Mouse (Mus musculus): ENCODE results near the gene Cracr2b. TPM values are rescaled to one million over a fixed set of nuclear protein-coding genes. Genes with fewer than 3 reads are reported as not detected.

Gene Cracr2b
- polyA plus RNA-seq (2015; fragmentation: Nextera tagmentation; extraction: Ambion mirVana): 11.5 and 12.7 TPM in 2 replicates

DNA sequence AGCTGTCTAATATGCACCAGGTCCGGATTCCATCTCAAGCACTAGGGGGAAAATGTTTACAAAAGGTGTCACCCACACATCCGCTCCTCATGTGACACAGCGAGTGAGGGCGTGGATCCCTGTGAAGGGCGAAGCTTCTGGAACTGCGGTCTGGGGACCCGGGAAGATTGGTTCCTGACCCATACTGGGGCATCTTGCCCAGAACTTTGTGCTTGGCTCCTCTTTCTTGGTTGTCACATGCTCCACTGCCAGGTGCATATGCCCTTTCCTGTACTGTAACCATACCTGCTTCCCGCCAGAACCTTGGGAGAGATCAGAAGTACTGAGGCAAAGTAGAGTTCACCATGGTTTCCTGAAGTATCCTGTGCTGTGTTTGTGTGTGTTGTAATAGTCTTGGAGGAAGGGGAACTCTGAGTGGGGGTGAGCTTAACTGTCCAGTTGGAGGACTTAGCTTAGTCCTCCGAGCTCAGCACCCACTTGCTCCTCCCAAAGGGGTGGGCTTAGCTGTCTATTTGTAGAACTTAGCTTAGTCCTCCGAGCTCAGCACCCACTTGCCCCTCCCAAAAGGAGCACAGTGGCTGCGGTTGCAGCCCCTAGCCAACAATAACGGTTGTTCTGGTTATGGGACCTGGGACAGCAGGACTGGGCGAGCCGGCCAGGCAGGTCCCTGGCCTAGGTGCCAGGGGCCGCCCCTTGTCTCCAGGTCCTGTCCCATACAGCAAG is at the start of gene Cracr2b:
Gene Cracr2b, plus strand, starts transcription at position 704 of the 723 bp plus-strand sequence.
- peak within 1 kb of the TSS; percentile 41 for H3K4me3 ChIP-seq
- peaks cover 3% of the 10 kb centered on the region; the same call in 1 of the 2 replicates for H3K36me3 ChIP-seq
- H3K9me3 ChIP-seq: no peaks in the 10 kb centered on the region
- H3K27me3 ChIP-seq: peaks cover 86% of the 10 kb centered on the region
- H3K4me2 ChIP-seq: peak within 1 kb of the TSS; percentile 67
- WGBS: 70% methylated on average over 15 of the region's 15 CpGs
- H3K4me1 ChIP-seq: peaks cover 39% of the 10 kb centered on the region
- no peak for ATAC-seq (ENCODE audit: insufficient number of reproducible peaks, insufficient read depth, low FRiP score, low TSS enrichment, low read depth)
- H3K9ac ChIP-seq: peak within 1 kb of the TSS; percentile 68
- no peak within 1 kb of the TSS for H3K27ac ChIP-seq

DNA sequence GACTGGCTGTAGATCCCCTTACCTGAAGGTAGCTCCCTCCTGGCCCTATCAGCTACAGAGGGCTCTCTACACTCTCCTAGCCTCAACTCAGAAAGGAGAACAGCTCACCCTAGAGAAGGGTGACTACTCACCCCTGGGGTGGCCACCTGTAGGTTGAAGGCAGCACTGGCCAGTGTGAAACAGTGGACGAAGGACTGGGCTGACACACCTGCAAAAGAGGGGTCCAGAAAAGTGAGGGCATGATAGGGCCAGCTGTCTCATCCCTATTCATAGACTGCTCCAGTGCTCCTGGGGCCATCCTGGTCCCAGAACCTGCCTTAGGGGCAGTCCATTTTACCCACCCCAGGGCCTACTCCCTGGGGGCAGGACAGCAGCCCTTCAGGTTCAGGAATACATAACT is 49.2 kb upstream of the Cracr2b start:
- no peak for ATAC-seq (ENCODE audit: insufficient number of reproducible peaks, insufficient read depth, low FRiP score, low TSS enrichment, low read depth)
- H3K27ac ChIP-seq: no peak overlapping the region
- H3K4me2 ChIP-seq: no peak overlapping the region
- H3K36me3 ChIP-seq: peaks cover 40% of the 10 kb centered on the region
- no peaks in the 10 kb centered on the region for H3K27me3 ChIP-seq
- no peaks in the 10 kb centered on the region for H3K9me3 ChIP-seq
- peaks cover 18% of the 10 kb centered on the region for H3K4me1 ChIP-seq
- no peak overlapping the region for H3K4me3 ChIP-seq
- no peak overlapping the region for H3K9ac ChIP-seq
- WGBS: 88% methylated on average over 1 of the region's 1 CpGs

DNA sequence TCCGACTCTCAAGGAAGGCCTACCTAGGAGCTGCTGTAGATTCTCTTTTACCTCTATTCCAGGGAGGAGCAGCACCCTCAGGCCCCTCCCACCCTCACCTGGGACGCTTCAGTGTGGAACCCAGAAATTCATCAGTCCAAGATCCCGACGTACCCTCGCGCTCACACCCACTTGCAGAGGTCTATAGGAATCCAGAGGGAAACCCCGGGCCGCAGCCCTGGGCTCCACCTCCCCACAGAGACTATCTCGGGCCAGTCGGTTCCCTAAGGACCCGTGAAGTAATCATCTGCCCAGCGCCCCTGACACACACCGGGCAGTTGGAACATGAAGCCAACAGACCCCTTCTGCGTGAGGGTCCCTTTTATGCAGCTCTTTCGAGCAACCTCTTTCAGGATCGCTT is 47.6 kb upstream of the Cracr2b start:
- Histone ChIP-seq H3K4me3 (peak overlapping the region; percentile 90), H3K9me3 (no peaks in the 10 kb centered on the region), H3K27ac (peak overlapping the region; percentile 83), H3K27me3 (no peaks in the 10 kb centered on the region), H3K9ac (peak overlapping the region; percentile 93), H3K36me3 (peaks cover 30% of the 10 kb centered on the region), H3K4me2 (peak overlapping the region; percentile 92), H3K4me1 (peaks cover 18% of the 10 kb centered on the region)
- 2% methylated on average over 16 of the region's 16 CpGs for WGBS
- no peak for ATAC-seq (ENCODE audit: insufficient number of reproducible peaks, insufficient read depth, low FRiP score, low TSS enrichment, low read depth)

DNA sequence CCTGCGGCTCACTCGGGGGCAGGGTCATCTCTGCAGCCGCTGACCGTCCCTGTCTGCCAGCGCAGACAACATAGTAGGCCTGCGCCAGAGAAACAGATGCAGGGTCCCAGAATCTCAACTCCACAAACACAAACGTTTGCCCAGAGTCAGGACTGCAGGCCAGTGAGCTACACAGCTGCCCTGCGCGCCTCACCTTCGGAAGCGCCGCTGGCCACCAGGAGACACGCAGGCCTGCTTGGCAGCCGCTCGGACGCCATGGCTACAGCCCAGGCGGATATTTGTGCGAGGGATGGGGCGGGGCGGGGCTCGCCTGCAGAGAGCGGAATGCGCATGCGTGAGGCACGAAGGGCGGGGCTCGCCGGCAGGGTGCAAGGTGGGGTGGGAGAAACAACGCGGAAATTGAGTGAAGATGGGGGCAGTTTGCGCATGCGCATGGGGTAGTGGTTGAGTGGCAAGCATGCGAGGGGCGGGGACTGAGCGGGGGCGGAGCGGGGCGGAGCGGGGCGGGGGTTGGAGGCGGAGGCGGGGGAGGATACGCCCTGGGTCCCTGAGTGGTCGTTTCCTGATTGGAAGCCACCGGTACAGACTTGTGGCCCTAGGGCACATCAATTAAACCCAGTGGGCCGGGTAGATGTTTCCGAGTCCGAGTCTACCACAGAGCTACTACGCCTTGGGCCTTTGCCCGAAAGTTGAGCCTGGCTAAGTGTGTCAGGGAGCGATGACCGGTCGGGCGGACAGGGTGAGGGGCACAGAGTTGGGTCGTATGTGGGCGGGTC is 46.9 kb upstream of the Cracr2b start, which contains the start of gene Gatd1:
Gene Gatd1, minus strand, starts transcription at position 328 of the 776 bp plus-strand sequence.
- Histone ChIP-seq H3K9me3 (no peaks in the 10 kb centered on the region), H3K9ac (peak within 1 kb of the TSS; percentile 93), H3K4me2 (peak within 1 kb of the TSS; percentile 92), H3K4me1 (peaks cover 17% of the 10 kb centered on the region), H3K27me3 (no peaks in the 10 kb centered on the region), H3K27ac (peak within 1 kb of the TSS; percentile 83), H3K36me3 (peaks cover 24% of the 10 kb centered on the region), H3K4me3 (peak within 1 kb of the TSS; percentile 90)
- peak; percentile 91 for ATAC-seq (ENCODE audit: insufficient number of reproducible peaks, insufficient read depth, low FRiP score, low TSS enrichment, low read depth)
- under 1% methylated on average over 51 of the region's 56 CpGs for WGBS

DNA sequence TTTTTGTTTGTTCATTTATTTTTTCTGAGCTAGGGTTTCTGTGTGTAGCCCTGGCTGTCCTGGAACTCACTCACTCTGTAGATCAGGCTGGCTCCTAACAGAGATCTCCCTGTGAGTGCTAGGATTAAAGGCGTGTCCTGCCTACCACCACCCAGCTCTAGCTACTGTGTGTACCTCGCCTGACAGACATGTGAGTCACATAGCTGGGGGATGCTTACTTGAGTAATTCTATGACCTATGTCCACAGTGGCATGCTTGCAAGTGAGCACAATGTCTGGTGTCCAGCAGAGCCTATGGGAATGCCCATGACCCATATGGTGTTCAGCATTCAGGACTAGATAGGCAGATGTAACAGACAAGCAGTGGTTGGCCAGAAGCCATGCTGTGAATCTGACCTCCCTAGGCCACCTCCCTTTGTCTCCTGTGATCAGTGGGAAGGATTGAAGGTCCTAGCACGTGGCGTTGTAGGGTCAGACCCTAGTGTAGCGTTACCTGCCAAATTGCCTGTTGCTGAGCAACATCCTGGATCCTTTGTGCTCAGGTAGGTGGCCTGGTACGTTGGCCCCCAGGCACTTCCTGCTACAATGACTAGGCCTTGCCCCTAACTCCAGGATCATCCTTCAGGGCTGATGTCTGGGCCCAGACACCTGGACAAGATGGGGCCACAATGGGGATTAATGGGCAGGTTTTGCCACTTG is 44.6 kb upstream of the Cracr2b start:
- 0 out of 2 replicates have a peak, but pooled peaks cover under 1% of the 10 kb centered on the region for H3K36me3 ChIP-seq
- no peak for ATAC-seq (ENCODE audit: insufficient number of reproducible peaks, insufficient read depth, low FRiP score, low TSS enrichment, low read depth)
- WGBS: 70% methylated on average over 6 of the region's 6 CpGs
- no peak overlapping the region for H3K4me2 ChIP-seq
- H3K9me3 ChIP-seq: no peaks in the 10 kb centered on the region
- no peak overlapping the region for H3K27ac ChIP-seq
- no peak overlapping the region for H3K9ac ChIP-seq
- H3K4me1 ChIP-seq: peaks cover 14% of the 10 kb centered on the region
- H3K4me3 ChIP-seq: no peak overlapping the region
- no peaks in the 10 kb centered on the region for H3K27me3 ChIP-seq

DNA sequence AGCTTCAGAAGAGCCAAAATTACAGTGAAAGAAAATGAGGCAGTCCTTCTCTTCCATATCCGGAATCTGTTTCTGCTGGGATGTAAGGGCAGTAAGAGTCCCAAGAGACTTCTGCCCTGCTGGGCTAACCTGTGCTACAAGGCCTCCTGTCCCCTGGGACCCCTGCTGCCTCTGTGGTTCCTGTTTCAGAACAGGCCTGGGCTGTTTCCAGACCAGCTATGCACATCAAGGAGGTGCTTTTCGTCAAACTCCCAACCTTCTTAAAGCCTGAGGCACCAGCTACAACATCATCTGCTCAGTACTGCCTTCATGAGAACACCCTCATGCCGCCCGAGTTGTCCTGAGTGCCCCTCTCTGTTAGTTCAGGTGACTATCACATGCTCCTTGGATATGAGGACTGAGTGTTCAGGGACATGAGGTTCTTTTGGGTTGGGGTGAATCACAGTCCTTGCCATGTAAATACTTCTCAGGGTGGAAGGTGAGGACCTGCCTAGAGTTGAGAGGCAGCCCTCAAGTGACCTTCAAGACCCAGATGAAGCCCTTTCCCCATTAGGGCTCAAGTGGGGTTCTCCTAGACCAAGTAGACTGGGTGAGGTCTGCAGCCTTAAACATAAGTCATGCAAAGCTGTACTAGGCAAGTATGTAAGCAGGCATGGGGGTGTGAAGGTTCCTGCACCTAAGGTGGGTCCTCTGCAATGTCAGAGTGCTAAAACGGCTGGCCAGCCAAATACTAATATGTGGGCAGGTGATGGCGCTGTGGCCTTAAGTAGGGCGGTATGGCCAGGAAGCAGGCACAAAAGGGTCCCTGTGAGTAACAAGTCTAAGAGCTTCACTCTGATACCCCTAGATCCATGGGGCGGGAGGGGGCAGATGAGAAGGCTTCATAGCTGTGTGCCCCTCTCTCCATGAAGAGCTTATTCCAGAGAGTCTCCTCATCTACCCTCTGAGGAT is 42.9 kb upstream of the Cracr2b start:
- Histone ChIP-seq H3K9me3 (no peaks in the 10 kb centered on the region), H3K9ac (peak overlapping the region; percentile 11; the same call in 1 of the 2 replicates), H3K4me3 (no peak overlapping the region), H3K27ac (no peak overlapping the region), H3K36me3 (no peaks in the 10 kb centered on the region), H3K4me2 (no peak overlapping the region), H3K4me1 (peaks cover 9% of the 10 kb centered on the region), H3K27me3 (no peaks in the 10 kb centered on the region)
- no peak for ATAC-seq (ENCODE audit: insufficient number of reproducible peaks, insufficient read depth, low FRiP score, low TSS enrichment, low read depth)
- 67% methylated on average over 8 of the region's 8 CpGs for WGBS

DNA sequence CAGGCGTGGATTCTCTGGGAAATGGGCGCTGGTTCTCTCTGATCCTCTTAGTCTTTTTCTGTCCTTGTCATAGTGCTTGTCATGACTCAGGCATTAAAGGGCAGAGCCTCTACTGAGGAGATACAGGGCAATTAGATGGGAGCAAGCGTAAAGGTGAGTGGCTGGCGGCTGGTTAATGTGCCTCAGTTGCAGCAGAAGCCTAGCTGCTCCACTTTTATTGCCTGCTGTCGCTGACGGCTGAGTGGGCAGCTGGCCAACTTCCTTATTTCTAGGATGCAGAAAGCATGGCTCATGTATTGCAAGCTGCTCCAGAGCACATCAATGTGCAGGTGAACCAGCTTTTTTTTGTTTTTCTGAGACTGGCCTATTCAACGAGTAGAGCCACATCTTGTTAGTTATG is 41.9 kb upstream of the Cracr2b start:
- Histone ChIP-seq H3K9me3 (no peaks in the 10 kb centered on the region), H3K36me3 (no peaks in the 10 kb centered on the region), H3K4me1 (peaks cover 5% of the 10 kb centered on the region), H3K4me2 (no peak overlapping the region), H3K27ac (no peak overlapping the region), H3K4me3 (no peak overlapping the region), H3K27me3 (no peaks in the 10 kb centered on the region), H3K9ac (peak overlapping the region; percentile 11; the same call in 1 of the 2 replicates)
- WGBS: 78% methylated on average over 7 of the region's 7 CpGs
- no peak for ATAC-seq (ENCODE audit: insufficient number of reproducible peaks, insufficient read depth, low FRiP score, low TSS enrichment, low read depth)

DNA sequence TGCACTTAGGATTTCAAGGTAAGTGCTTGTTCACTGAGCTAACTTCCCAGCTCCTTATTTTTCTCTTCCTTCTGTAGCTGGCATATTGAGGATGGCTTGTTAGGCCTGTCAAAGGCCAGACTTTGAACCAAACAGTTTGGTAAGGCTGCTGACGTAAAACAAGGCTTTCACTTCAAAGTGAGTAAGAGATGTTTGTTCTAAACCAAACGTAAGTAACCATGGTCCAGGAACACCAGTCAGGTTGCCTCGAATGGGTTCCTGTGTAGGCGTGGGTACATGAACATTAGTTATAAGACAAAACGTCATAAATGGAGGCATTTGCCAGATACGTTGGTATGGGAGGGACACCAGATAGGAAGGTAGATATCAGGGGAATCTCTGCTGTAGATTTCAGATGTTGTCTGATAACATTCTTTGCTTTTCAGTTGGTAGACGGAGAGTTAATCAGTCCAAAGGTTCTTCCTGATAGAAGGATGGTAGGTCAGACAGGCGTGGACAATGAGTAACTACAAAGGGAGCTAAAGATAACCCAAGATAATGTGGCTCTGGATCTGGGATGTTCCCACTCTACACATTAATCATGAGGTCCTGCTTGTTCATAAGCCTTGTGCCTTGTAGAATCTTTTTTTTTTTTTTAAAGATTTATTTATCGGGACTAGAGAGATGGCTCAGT is 40.7 kb upstream of the Cracr2b start:
- Histone ChIP-seq H3K36me3 (no peaks in the 10 kb centered on the region), H3K4me2 (no peak overlapping the region), H3K4me3 (no peak overlapping the region), H3K27me3 (no peaks in the 10 kb centered on the region), H3K9me3 (no peaks in the 10 kb centered on the region), H3K27ac (no peak overlapping the region), H3K4me1 (no peaks in the 10 kb centered on the region), H3K9ac (no peak overlapping the region)
- ATAC-seq (ENCODE audit: insufficient number of reproducible peaks, insufficient read depth, low FRiP score, low TSS enrichment, low read depth): no peak
- WGBS: 82% methylated on average over 9 of the region's 9 CpGs

DNA sequence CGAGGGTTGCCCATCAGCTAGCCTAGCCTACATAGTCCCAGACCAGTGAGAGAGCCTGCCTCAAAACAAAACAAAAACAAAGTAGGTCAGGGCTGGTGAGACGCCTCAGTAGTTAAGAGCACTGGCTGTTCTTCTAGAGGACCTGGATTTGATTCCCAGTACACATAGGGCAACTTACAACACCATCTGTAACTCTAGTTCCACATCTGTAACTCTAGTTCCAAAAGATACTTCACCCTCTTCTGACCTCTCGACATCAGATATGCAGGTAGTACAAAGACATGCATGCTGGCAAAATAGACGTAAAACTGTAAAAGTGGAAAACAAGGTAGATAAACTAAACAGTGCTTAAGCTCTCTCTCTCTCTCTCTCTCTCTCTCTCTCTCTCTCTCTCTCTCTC is 37.1 kb upstream of the Cracr2b start:
- Histone ChIP-seq H3K9me3 (no peaks in the 10 kb centered on the region), H3K27me3 (no peaks in the 10 kb centered on the region), H3K9ac (no peak overlapping the region), H3K4me3 (no peak overlapping the region), H3K27ac (no peak overlapping the region), H3K4me1 (0 out of 2 replicates have a peak, but pooled peaks cover 4% of the 10 kb centered on the region), H3K36me3 (no peaks in the 10 kb centered on the region), H3K4me2 (no peak overlapping the region)
- 70% methylated on average over 4 of the region's 4 CpGs for WGBS
- no peak for ATAC-seq (ENCODE audit: insufficient number of reproducible peaks, insufficient read depth, low FRiP score, low TSS enrichment, low read depth)

DNA sequence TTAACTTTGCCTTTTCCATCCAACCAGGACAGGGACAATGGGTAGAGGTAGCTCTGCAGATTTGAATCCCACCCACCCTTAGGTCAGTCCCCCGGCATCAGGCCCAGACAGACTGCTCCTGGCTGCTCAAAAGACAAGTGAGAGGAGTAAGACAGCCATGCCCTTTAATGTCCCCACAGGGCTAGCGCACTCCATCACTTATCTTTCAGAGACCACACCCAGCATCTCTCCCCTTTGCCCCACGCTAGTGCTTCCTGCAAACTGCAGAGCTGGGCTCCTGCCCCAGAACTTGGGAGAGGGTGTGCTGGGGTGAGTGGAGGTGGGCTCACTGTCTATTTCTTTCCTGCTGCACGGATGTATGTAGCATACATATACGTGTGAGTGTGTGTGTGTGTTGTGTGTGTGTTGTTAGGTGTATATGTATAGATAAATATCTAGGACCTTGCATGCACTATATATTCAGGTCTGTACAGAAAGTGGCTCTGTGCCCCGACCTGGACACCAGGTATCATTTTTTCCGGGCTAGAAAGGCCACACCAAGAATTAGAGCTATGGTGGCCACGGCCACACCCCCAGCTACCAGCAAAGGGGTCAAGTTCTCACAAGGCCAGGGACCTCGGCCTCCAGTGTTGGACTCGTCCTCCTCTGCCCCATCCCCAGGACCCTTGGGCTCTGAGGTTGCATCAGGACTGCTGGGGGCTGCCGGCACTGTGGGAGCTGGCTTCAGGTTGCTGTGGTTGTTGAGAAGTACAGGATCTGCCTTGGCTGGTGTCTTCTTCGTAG is 33.8 kb upstream of the Cracr2b start:
- WGBS: 77% methylated on average over 12 of the region's 12 CpGs
- Histone ChIP-seq H3K36me3 (peaks cover 21% of the 10 kb centered on the region), H3K27ac (no peak overlapping the region), H3K4me3 (no peak overlapping the region), H3K9me3 (no peaks in the 10 kb centered on the region), H3K9ac (no peak overlapping the region), H3K4me2 (no peak overlapping the region), H3K27me3 (no peaks in the 10 kb centered on the region), H3K4me1 (peaks cover 15% of the 10 kb centered on the region; the same call in 1 of the 2 replicates)
- no peak for ATAC-seq (ENCODE audit: insufficient number of reproducible peaks, insufficient read depth, low FRiP score, low TSS enrichment, low read depth)

Measured in embryonic facial prominence, embryonic 13.5 days (tissue).